Mouse (Mus musculus) cerebellum, adult 18-20 months (tissue): ENCODE data around the gene Zfp523.

Source experiments
- DNase-seq, 2 experiments: peaks; one replicate each; pipeline ENCODE4 v3.0.0; 2021

Zfp523 gene

DNA sequence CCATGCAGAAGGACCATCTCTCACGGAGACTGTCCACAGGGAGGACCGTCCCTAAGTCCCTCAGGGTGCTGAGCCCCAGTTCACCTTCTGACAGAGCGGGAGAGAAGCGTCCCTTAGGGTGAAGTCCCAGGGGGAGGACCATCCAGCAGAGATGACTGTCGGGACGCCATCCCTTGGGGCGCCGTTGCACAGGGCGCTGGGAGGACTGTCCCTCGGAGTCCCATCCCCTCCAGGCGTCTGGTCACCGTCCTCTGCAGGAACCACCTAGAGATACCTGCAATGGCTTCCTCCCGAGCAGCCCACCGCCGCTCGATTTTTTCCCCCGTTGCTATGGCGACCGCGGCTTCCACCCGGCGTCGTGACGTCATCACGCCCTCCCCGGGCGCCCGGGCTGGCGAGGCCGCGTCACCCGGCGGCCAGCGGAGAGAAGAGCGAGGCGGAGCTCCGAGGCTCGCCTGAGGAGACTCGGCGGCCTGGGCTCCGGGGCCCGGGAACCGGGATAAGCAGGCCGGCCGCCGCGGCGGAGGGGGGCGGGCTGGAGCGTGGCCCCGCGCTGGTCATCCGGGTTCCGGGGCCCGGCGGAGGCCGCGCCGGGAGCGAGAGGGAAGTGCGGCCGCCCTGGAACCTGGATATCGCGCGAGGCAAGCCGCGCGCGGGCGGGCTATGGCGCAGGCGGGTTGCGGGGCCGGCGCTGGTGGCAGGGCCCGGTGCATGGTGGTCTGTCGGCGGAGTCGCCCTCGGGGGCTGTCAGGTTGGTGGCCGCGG is at the start of gene Zfp523:
Gene Zfp523, plus strand, starts transcription at position 355 of the 765 bp plus-strand sequence.
- peak; percentile 89 to 96 for DNase-seq

DNA sequence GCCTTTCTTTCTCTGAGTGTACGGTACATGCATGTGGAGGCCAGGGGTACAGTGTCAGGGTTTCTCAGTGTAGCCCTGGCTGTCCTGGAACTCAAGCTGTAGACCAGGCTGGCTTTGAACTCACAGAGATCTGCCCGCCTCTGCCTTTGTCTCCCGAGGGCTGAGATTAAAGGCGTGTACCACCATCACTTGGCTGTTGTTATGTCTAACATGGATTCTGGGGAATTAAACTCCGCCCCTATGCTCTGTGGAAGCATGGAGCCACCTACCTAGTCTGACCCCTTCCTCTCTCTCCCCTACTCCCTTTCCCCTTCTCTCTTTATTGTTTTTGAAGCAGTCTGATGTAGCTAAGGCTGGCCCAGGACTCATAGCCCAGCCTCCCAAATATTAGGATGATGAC is 47.1 kb upstream of the Zfp523 start:
- no peak for DNase-seq

DNA sequence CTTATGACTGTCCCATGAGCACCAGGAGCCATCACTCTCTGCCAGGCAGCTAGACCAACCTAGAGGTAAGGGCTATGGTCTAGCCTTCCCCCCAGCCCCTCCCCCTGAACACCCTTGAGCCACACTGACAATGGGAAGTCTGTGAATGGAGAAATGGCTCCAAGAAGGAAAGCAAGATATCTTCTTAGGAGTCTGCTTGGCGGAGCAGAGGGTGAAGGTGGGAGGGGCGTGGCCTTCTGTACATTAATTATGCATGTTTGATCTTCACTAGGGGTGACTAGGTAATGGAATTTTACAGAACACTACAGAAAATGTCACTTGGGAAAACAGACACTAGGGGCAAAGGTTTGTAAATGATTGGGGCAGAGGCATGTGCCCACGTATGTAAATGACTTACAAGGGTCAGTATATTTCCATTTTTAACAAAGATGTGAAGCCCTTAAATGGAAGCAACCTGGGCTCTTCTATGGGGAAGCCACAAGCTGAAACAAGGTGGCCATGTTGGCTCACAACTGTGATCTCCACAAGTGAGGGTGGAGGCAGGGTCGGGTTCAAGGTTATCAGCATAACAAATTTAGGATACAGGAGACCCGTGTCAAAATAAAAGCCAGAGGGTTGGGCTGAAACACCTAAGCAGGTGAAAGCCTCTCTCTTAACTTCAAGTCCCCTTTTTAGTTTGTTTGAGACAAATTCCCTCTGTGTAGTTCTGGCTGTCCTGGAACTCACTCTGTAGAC is 46.4 kb upstream of the Zfp523 start:
- DNase-seq, result no peak

DNA sequence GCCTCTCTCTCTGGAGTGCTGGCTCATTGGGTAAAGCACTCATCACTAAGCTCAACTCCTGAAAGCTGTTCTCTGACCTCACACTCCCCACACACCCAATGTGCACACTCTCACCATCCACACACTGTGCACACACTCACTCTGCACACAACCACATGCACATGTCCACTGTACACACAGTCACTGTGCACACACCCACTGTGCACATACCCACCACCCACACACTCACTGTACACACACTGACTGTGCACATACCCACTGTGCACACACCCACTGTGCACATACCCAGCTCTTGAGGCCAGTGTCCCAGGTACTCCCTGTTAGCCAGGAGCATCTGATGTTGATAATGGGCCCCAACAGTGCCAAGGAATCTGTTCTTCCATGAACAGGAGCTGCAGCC is 45.8 kb upstream of the Zfp523 start:
- DNase-seq, result no peak

DNA sequence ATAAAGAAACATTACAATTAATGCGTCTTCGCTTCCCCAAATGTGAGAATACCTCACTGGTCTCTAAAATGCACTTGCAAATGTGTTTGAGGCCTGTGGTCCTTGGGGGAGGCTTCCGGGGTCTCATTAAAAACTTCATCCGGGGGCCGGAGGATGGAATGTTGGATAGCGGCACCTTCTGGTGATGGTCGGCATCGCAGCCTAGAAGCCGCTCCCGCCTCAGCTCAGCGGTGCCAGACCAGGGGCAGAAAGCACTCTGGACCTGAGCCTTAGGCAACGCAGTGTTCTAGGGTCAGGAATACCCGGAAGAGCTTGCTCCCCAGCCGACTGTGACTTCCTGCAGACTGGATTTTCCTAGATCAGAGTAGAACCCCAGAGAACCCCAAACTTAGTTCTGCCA is 43.7 kb upstream of the Zfp523 start:
- DNase-seq, result peak; percentile 23 to 57

DNA sequence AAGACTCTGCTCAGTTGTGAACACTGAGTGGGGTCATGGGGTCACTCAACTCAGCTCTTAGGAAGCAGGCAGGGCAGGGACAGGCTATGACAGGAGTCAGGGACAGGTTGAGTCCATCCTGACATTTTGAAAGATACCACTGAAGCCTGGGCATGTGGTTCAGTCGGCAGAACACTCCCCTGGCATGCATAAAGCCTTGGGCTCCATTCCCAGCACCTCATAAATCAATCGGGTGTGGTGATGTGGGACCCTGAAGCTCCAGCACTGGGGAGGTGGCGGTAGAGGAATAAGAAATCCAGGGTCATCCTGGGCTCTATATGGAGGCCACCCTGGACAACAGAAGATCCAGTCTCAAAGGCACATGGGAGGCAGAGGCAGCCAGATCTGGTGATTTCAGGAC is 41.4 kb upstream of the Zfp523 start:
- no peak for DNase-seq

DNA sequence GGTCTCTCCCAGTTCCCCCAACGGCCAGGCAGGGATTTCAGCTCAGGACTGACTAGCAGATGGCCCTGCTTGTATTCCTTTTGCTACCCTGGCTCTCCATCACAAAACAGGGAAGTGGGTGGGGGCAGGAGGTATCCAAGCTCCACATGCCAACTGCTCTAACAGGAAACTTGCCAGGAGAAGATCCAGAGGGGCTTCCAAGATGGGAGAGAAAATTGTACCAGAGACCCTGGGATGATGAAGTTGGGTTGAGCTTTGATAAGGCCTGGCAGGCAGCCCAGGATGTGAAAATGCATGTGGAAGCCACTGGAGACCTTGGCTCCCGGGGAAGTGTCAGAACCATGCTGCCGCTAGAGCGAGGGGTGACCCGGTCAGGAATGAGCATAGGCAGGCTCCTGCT is 40.7 kb upstream of the Zfp523 start:
- no peak for DNase-seq

DNA sequence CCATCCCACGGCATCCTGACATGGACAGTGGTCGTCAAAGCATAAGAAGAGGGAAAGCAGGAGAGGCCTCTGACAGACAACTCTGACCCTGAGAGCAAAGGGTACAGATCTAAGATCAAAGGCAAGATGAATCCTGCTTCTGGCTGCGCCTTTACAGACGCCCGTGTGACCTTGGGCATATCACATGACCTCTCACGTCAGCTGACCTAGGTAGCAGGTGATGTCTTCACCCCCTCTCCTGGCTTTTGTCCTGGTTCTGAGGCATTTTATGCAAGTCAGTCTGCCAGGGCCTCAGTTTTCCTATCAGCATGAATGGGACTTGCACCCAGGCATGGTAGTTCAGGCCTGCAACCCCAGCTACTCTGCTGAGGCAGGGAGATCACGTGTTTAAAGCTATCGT is 38.9 kb upstream of the Zfp523 start:
- DNase-seq, result no peak

DNA sequence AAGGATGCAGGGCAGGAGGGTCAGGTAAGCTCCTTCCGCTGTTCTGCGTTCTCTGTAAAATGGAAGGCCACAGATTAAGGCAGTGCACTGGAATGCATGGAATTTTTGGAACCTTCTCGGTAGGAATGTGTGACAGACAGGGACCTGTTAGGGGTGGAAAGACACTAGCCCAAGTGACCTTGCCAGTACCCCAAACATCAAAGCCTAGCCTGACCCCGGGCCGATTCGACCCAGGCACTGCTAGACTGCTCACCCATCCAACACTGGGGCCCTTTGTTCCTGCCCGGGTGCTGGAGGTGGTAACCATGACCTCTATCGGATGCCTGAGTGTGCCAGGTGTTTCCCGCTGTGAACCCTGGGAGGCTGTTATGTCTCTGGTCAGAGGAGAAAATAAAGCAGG is 38.2 kb upstream of the Zfp523 start:
- no peak for DNase-seq

DNA sequence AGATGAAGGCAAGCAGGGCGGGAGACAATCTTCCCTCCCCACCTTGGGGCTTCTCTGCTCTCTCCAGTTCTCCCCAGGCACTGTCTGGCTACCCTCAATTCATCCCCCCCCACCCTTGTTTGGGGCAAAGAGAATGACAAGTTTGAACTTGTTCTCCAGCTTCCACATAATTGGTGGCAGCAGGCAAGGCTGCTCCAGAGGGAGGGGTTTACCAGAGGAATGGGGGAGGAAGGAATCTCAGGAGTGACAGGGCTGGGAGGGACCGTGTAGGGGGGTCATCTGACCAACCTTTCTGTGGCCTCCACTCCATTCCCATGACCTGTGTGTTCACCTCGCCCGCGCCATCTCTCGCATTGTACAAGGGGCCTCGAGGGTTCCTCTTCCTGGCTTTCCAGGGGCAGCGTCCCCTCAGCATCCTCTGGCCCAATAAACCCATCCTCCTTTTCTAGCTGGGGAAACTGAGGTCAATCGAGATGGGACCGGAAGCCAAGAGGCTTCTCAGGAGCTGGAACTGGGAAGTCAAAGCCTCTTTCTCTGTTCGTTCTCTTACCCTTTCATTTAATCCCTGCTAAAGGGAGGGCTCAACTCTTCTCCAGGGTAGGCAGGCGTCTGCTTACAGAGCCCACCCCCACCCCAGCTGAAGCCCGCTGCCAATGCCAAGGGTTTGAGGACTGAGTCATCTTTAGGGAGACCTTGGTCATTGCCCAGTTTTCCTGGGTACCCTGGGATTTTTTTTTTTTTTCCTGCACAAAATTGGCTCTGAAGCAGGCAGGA is 36.3 kb upstream of the Zfp523 start:
- no peak for DNase-seq

DNA sequence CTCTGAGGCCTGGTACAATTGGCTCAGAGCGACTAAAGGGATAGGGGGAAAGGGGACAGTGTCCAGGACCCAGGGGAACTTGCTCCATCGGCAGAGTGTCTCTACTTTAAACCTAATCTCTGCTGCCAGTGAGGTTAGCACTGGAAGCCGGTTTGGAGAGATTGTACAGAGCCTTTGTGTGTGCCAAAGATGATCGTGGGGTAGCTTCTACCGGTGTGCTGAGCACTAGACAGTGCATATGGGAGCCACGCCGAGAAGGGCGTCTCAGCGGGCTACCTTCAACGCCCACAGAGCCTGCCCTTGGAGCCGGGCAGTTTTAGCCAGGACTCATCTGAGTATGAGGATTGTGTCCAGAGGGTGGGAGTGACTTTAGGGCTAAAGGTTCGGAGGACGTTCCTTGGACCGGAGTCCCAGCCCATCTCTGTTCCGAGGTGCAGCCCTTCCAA is 35.7 kb upstream of the Zfp523 start:
- DNase-seq, result no peak

DNA sequence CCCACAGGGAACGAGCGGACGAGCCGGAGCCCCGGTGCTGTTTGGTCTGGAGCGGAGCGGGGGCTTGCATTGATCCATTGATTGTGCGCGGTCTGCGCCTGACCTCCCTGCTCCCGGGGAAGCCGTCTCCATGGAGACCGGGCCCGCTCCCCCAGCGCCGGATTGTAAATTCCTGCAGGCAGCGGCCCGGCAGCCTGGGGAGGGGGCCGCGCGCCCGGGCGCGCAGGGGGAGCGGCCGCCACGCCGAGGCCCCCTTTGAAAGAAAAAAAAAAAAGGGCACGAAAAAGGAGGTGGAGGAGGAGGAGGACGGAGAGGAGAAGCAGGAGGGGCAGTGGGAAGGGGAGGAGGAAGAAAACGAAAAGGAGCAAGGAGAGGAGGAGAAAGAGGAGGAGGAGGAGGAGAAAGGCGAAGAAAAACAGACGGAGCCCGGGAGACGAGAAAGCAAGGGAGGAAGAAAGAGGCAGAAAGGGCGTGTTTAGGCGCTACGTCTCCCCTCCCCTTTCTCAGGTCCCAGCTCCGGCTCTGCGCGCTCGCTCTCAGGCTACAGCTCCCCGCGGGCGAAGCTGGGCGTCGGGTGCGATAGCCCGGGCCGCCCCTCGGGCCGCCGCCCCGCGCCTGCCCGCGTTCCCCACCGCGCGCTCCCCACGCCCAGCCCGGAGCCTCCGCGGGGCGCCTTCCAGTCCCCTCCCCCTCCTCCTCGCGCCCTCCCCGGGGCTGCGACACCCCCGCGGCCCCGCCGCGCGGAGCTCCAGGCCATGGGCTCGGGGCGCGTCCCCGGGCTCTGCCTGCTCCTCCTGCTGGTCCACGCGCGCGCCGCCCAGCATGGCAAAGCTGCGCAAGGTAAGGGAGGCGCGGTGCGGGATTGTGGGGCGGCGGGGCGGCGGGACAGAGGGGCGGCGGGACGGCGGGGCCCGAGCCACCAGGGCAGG is 34.9 kb upstream of the Zfp523 start, which contains the start of gene Scube3:
Gene Scube3, plus strand, starts transcription at position 371 of the 929 bp plus-strand sequence.
- no peak for DNase-seq

DNA sequence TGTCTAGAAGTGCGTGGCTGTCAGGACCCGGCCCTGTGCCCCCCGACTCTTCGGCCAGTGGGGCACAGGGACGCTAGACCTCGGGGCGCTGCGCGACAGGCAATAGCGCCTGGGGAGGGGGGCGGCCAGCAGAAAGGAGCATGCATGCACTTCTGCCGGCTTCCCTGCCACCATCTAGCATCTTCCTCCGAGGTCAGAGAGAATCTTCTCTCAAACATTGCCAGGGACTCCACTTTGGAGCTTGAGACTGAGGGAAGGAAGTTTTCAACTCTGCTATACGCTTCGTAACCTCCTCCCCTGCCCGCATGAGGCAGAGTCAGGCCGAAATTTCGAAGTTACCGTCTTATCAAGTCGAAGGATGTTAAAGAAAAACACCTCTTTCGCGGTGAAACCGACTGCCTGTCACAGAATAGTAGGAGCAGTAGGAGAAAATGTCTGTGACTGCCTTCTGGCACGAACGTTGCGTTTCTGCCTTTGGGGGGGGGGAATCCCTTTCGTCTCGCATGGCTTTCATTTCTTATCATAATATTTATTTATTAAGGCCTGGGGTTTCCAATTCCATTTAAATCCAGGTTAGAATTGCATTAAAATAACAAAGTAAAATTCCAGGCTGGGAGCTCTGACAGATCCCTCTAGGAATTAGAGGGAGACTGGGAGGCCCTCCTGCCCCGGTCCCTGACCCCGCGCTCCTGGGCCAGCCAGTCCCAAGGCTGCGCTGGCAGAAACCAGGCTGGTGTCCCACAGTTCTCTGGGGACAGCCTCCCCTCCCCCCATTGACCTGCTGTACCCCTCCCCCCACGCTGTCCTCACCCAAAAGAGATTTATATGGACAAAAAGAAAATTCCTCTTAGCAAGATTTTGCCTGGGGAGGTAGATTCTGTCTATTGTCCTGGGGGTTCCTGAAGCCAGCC is 34.0 kb upstream of the Zfp523 start:
- DNase-seq, result no peak

DNA sequence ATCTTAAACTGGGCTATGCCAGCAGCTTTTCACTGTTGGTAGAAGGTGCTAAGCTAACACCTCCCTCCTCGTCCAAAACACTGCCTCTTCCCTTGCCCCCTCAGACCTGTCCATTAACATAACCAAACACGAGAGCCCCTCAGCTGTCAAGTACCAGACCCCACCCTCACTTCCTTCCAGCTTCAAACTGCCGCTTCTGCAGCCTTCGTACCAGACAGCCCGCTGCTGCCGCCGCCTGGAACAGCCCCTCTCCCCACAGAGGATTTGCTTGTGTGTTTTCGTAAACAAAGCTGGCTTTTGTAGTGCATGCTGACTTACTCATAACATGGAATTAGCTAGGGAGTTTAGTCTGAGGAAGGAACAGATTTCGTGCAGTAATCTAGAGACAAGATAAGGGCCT is 33.2 kb upstream of the Zfp523 start:
- no peak for DNase-seq

DNA sequence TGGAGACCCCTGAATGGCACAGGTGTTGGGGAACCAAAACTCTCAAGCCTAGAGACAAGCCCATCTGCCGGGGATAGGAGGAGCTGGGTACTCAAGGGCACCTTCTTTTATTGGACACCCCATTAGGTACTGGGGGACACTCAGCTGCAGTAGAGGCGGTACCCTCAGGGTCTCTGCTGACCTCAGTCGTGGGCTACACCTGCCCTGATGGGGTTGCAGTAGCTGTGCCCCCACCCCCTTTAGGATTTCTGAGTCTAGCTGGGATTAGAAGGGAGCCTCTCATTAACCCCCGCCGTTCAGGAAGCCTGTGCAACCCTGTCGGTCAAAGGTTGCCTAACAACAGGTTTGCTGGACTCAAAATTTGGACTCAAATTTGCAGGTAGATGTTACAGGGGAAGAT is 32.7 kb upstream of the Zfp523 start:
- no peak for DNase-seq

DNA sequence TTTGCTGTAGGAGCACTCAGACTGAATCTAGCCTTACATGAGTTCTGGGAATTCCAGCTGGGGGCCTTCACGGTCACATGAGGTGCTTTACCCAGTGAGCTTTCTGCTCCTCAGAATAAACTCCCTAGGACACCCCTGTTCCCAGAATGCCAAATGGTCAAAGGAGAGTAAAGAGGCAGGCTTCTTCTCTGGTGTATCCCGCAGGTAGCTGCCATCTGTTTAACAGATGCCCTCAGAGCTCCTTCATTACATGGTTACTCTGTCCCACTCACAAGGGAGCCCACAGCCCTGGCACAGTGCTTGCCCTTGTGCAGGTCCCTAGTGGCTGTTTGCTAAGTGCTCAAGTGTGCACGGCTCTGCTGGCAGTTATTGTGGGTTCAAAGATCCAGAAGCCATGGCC is 28.6 kb upstream of the Zfp523 start:
- peak; percentile 57 to 63 for DNase-seq

DNA sequence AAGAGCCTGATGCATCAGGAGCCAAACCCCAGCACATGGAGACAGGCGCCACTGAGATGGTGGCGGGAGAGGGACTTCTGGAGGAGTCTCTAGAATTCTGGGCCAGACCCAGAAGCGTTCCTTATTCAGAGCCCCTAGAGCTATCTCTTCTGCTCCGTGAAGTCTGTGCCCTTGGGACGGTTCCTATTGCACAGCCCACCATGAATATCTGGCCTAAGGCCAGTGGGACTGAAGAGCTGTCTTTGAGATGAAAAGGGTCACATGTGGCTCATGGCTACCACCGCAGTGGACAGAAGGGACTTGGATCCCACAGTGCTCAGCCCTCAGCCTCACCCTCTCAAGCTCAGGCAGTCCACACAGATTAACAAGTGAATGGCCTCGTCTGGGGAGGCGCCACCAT is 27.2 kb upstream of the Zfp523 start:
- no peak for DNase-seq

DNA sequence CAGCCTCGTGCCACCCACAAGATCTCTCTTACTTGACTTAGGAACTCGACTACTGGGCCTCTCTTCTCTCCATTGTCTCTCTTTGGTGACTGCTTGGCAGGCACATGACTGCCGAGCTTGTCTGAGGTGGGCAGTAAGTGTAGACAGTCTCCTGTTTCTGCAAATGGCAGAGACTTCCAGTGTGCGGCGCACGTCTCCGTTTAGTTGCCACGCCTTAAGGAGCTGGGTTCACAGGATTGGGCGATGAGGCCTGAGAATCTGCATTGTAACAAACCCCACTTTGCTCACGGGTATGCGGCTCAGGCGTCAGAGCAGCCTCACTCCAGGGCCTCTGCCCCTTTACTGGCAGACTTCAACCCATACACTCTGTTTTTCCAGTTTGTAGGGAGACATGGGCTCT is 26.5 kb upstream of the Zfp523 start:
- DNase-seq, result no peak

DNA sequence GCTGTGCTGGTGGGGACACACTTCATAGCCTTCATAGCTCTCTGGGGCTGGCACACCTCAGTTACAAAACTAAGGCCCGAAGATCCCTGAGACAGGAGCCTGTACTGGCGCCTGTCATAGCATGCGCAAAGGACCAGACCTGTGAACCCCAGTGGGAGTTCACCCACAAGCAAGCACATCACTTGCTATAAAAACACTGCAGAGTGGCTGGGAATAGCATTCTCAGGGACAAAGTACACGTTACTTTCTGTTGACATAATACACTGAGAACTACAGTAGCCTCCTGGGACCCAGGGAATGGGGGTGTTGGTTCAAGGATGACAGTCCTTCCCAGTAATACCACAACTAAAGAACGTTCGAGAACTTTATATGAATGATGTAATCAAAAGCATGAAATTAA is 23.8 kb upstream of the Zfp523 start:
- DNase-seq, result no peak

DNA sequence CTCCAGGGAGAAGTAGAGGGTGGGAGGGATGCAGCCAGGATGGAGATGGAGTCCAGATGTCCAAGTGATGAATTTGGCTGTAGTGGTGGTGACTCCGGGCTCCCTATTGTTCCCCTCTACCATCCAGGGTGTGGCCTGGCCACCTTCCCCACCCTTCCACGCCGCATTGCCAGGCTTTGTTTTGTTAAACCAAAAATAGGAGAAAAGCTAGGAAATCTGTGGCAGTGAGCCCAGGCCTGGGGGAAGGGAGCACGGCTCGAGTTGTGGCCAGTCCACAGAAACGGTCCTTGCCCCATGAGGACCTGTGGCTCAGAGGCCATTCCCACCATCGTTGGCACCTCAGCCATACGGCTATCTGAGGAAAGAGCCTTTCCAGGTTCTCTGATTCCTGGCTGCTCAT is 22.0 kb upstream of the Zfp523 start:
- no peak for DNase-seq

DNA sequence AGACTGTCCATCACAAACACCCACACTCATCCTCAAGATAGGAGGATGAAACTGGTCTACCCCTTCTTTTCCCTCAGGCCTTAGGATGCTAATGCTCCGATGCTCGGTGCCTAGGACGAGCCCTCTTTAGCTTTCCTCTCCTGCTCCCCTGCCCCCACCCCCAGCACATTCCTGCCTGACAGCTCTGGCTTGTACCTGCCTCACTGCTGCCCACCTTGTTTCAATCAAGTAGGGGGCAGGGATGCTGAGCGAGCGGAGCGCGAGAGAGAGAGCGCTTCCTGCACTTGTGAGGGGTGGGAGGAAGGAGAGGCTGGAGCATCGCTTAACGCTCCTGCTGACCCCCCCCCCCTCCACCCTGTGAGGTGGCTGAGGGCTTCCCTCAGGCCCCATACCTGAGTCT is 16.6 kb upstream of the Zfp523 start:
- DNase-seq, result no peak
